Mouse (Mus musculus): ENCODE results near the gene Lss.

- TF ChIP-seq CTCF (IDR thresholded peaks at IDR 0.05), result no peak
- no peak for TF ChIP-seq EP300 (IDR thresholded peaks at IDR 0.05)
Measured at GRCm38 (mm10) chr10:76489205-76489604, 42.2 kb upstream of the Lss start.
